Mouse (Mus musculus) retina, adult 2 months (tissue): ENCODE measurements around the gene Gbf1.

ENCODE experiments used
- DNase-seq: peaks from one replicate; pipeline ENCODE4 v3.0.0-alpha.2; 2012; ENCODE audit warnings: low read depth, low spot score

The Gbf1 gene

DNA sequence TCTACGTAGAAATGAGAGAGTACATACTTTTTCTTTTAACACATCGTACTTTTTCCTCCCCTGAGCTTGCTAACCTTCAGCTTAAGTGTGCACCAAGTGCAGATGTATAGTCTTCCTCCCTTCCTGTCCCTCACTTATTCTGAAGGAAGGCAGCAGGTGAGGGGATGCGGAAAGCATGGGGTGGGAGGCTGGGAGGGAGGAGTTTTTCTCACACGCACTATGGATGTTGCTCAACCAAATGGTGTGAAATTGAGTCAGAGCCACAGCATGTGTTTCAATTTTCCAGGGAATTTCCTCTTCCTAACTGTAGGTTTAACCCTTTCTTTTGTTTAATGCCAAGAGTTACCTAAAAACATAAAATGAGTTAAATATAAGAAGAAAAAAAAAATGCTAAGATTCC, 70.8 kb downstream of the Gbf1 start:
- DNase-seq: no peak

DNA sequence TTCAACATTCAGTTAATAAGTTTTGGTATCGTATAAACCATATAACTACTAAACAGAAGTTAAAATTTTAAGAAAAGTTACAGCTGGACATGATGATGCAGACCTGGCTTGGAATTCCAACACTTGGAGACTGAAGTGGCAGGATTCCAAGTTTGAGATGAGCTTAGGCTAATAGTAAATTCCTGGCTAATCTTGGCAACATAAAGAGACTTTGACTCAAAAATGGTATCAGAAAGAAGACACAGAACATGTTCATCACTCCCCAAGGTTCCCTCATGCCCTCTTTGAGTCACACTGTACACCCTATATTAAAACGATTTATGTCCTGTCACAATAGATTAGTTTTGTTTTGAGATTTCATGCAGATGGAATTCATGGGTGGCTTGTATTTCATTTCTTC, 72.6 kb downstream of the Gbf1 start:
- DNase-seq: no peak

DNA sequence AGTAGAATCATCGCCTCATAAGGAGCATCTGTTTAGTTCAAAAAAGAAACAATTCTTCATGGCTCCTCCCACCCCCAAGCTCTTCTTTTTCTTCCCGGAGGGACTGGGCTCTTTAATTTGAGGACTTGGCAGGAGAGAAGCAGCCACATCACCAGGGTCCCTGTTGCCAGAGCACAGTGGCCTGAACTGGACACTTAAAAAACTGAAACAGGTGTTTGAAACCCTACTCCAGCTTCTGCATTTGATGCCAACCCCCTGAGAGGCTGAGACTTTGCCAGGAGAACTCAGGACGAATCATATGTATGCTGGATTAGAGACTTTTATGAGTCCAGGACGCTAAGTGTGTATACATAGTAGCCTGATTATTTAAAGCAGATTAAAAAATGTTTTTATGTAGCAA, 73.2 kb downstream of the Gbf1 start:
- DNase-seq: no peak

DNA sequence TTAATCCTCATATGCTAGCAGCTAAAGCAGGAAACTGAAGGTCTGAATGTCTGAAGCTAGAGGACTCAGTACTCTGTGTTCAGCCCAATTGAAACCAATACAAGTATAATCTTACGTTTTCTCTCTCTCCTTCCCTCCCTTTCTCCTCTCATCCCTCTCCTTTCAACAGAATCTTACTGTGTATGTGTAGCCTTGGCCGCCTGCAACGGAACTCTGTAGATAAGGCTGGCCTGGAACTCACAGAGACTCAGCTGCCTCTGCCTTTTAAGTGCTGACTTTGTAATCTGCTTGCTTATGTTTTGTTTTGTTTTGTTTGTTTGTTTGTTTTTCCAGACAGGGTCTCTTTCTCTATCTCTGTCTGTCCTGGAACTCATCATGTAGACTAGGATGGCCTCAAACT, 74.0 kb downstream of the Gbf1 start:
- DNase-seq: no peak

DNA sequence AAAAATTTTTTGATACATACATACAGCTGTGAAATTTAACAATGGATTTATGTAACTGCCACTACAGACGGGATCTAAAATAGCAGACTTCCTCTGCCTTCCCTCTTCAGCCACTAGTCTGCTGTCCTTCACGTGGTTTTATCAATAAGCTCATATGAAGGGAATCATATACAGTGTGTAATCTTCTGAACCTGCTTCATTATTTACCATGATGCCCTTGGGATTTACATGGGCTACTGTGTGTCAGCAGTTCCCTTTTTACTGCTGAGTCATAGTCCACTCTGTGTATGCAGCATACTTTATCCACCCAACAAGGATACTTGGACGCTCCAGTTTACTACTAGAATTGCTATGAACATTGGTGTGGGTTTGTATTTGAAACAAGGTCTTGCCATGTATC, 75.0 kb downstream of the Gbf1 start:
- no peak for DNase-seq

DNA sequence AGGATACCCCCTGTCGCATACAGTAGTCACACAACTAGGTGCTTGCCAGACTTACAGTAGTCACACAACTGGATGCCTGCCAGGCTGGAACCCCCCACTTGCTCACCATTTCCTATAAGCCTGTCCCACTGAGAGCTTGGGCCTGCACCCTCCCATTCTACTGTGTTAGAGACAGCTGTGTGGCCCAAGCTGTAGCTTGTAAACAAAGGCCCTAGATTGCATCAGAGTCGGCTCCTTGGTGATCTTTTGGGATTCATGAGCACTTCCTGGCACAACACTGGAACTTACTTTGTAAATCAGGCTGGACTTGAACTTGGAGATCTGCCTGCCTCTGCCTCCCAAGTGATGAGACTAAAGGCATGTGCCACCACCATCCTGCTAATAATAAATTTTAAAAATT, 82.1 kb downstream of the Gbf1 start:
- DNase-seq: no peak

DNA sequence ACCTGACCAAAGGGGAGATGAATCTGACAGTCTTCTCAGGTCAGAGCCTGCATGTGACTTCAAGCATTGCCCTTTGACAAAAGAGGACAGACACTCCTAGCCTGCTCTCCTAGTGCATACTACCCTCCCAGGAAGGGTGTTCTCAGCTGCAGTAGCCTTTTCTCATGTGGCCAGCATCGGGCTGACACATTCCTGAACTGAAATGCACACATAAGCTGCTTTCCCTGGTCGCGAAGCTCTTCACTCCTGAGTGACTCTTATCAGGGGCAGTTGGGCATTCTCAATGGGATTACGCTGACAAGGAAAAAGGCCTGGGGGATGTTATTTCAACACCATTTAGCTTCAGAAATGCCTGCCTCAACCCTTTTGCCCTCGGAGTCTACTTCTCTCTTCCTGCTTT, 84.3 kb downstream of the Gbf1 start:
- no peak for DNase-seq

DNA sequence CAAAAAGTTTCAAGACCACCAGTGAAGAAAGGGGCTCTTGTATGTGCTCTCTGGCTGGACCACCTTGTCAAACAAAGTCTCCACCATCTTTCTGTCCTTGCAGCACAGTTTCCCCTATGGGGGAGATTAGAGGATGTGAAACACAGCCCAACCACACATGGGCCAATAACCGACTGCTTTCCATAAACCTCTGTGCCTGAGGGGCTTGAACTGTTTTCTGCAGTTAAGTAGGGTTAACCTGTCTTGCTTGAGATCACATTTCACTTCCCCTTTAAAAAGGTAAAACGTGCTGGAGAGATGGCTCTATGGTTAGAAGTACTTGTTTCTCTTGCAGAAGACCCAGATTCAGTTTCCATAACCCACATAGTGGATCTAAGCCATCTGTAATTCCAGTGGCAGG, 87.9 kb downstream of the Gbf1 start:
- DNase-seq: no peak

DNA sequence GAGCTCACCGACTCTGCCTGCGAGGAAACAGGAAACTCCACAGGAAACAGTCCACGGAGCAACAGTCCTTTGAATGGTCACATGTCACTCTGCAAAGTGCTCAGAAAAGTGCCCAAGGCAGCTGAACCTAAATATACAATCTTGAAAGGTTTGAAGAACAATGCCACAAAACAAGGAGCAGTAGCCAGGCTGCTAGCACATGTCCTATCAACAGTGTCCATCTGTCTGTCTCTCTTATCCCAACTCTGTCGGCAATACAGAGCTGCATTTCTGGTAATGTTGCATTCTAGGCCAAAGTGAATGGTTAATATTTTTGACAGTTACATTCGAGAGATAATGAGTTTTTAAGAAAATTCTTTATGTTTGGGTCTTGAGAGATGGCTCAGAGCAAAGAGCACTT, 90.1 kb downstream of the Gbf1 start:
- DNase-seq: no peak

DNA sequence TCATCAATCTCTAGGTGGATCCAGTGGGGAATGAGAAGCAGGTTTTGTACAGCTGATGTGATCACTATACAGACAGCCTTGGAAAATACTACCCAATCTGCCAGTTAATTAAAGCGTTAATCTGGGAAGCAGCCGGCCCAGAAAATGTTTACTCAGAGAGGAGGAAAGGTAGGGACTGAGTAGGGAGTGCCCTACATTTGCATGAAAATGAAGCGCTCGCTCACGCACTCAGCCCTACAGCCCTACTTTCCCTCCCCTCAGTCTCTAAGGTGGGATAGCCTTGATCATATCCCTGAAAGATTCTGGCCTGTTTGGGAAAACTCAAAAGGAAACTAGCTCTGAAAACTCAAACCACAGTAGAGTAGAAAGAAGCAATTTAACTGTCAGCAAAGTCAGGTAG, 92.3 kb downstream of the Gbf1 start:
- DNase-seq: no peak

DNA sequence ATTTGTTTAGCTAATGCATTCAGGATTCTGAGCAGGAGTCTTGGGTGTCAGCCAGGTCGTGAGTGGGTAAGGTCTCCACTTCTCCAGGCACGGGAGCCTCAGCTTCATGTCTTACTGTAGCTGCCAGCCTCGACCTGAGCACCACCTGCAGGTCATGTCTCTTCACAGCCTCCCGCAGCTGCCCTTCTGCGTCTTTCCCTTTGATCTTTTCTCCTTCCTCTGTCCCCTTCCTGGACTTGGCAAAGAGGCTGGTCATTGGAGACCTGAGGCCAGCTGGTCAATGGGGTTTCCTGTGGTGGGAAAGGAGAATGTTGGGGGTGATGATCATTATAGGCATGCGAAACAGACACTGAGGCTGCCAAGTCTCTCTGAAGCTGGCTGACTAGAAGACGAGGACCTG, 96.7 kb downstream of the Gbf1 start:
- DNase-seq: no peak

DNA sequence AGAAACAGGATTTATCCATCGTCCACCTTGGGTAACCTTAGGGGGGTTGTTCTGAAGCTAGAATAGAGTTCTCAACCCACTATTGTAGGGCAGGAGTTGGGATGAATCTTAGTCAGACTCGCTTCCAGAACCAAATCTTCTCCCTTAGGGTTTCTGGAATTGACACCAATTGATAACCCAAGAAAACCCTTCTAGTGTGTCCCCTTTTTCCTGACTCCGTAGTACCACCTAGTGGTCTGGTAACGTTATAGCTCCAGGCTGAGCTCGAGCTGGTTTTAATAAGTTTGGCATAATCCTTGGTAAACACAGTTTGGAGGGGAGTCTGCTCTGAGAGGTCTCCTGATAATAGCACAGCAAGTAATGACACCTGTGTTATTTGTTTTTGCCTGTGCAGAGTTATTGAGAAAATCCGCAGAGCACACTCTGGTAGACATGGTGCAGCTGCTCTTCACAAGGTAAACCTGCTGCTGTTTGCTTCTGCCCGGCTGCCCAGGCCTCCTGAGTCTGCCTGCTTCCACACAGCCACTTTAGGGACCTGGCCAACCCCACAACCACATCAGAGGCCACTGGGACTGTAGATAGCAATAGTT, 101.9 kb downstream of the Gbf1 start:
- peak; percentile 29 for DNase-seq

DNA sequence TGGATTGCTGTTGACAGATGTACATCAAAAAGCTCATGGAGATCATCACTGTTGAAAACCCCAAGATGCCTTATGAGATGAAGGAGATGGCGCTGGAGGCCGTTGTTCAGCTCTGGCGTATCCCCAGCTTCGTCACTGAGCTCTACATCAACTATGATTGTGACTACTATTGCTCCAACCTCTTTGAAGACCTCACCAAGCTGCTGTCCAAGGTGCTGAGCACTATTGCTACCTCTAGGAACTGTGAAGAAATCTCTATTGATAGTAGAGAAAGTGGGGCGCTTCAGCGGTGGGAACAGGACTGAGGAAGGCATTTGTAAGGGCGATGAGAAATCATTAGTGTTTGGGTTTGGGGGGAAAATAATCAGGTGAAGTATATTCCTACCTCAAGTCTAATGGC, 112.5 kb downstream of the Gbf1 start:
- no peak for DNase-seq

DNA sequence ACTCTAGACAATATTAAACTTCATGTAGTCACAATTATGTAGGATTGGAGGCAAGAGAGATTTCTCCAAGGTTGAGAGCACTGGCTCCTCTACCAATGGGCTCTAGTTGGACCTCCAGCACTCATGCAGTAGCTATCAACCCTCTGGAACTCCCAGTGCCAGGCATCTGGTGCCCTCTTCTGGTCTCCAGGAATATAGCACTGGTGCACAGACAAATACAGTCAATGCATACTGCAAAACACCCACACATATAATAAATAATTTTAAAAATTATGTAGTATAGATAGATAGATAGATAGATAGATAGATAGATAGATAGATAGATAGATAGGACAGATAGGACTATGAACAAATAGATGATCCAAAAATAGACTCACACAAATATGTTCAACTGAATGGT, 123.0 kb downstream of the Gbf1 start:
- peak; percentile 4 for DNase-seq

DNA sequence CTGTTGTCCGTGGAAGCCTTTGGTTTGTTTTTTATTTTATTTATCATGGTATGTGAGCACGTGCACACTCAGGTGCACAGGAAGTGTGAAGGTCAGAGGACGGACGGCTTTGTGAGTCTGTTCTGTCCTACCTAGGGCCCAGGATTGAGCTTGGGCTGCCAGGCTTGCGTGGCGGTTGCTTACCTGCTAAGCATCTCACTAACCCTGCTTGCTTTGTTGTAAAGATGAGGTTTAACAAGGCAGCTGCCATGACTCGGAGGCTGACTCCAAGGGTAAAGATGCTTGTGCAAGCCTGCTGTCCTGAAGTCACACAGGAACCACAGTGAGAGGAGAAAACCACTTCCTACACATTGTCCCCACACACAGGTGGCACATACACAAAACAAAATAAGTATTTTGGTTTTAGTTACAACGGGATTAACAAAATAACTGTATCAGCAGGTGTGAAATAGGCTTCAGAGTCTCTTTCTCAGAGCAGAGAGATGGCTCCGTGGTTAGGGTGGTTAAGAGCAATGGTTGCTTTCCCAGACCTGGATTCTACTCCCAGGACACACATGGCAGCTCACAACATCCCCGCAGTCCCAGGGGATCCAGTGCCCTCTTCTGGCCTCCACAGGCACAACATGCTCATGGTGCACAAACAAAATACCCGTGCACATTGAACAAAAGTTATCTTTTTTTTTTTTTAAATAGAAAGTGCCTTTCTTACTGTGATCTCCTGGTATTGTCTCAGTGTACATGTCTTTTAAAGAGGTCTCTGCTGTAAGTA, 130.0 kb downstream of the Gbf1 start:
- DNase-seq: no peak

DNA sequence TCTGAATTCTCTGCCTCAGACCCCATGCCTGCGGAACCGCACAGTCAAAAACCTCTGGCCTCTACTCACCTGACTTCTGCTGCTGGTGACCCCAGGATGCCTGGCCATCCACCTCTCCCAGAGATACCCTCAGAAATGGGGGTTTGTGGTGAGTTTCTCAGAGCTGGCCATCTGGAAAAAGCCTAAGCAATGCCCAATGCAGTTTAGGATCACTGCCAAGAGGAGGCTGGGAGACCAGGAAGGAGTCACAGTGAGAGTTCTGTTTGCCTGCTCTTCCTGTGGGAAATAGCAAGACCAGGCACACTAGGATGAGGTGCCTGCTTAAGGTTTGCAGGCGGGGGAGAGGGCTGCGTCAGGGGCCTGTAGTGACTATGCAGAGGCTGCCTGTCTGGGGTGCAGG, 132.4 kb downstream of the Gbf1 start:
- DNase-seq: no peak

DNA sequence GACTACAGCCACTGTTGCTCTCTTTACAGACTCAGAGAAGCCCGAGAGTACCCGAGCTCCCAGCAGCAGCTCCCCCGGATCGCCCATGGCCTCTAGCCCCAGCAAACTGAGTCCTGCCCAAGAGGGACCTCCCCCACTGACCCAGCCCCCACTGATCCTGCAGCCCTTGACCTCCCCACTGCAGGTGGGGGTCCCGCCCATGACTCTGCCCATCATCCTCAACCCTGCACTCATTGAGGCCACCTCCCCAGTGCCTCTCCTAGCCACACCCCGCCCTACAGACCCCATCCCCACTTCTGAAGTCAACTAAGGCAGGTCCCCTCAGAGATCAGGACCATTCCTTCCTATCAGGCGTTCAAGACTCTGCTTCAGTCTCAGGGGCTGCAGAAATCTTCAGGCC, 133.3 kb downstream of the Gbf1 start:
- no peak for DNase-seq

DNA sequence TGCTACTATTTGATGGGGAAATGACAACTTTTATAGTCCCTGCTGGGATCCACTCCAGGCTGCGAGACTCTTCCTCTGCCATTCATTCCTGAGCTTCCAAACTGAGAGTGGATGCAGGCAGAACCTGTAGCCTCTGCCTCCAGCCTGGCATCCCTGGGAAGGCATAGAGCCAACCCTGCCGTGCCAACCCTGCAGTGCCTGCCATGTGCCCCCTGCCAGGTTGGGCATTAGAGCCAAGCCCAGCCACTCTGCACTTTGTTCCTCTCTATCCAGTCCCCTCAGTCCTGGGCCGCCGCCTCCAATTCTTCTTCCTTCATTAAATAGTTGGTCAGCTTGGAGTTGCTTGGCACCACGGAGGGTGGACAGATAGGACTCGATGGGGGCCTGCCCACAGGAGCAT, 133.7 kb downstream of the Gbf1 start:
- DNase-seq: no peak

DNA sequence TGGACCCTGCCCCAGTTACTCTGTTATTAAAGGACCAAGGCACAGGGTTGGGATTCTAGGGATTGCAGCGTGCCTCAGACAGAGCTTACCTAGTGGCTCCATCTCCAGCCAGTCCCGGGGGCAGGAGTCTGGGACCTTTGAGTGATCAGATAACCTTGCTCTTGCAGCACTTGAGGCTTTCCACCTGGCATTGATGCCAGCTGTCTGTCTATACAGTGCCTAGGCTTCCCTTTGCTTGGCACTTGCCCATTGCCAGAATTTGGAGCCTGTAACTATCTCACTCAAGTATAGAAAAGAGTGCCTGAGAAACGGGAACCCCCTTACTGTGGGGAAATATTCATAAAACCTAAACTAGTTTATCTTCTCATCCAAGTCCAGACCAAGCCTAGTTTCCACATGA, 134.6 kb downstream of the Gbf1 start:
- DNase-seq: no peak

DNA sequence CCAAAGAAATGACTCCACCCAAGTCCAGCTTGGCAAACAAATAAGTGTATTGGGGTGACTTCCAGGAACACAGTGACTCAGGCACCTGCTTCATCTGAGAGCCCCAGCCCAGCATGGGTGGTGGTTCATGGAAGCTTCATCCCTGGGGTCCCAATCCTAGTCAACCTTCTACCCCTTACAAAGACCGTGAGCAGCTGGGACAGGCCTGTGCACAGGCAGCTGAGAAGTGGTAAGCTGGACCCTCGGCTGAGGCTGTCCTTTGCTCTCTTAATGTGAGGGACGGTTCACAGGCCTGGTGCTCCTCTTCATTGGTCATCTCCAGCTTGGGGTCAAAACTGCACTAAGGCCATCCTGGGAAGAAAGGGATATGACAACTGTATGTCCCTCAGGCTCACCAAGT, 135.3 kb downstream of the Gbf1 start:
- no peak for DNase-seq

DNA sequence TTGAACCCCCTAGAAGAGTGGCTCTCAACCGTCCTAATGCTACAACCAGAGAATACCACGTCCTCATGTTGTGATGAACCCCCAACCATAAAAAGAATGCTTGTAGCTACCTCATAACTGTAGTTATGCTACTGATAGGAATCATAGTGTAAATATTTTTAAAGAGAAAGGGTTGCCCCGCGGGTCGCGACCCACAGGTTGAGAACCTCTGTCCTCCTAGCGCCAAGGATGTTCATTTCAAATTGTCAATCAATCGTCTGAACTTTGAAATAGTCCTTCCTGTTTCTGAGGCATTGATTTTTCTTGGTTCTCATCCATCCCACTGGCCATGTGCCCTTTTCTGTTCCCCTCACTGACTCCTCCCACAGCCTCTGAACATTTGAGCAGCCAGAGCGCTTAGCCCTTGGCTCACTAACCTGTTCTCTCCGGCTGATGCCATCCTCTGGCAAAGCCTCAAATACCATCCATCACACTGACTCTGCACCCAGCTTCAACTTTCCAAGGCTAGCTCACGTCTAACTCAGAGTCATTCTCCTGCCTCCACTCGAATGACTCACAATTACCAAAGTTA, 138.3 kb downstream of the Gbf1 start:
- DNase-seq: no peak

DNA sequence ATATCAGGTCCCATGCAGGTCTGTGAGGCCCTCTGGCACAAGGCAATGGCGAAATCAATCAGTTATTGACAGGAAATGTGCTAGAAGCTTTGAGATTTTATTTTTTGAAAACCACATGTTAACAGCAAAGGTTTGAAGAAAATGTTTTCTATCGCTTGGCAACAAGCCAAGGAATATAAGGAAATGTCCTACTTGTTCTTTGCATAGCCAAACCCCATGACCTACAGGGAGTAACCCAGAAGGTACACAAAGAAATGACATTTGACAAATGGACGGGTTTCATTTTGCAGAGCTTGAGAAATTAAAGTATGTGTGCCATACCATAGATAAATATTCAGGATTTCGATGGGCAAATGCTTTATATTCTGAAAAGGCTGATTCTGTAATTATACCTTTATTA, 144.6 kb downstream of the Gbf1 start:
- no peak for DNase-seq

DNA sequence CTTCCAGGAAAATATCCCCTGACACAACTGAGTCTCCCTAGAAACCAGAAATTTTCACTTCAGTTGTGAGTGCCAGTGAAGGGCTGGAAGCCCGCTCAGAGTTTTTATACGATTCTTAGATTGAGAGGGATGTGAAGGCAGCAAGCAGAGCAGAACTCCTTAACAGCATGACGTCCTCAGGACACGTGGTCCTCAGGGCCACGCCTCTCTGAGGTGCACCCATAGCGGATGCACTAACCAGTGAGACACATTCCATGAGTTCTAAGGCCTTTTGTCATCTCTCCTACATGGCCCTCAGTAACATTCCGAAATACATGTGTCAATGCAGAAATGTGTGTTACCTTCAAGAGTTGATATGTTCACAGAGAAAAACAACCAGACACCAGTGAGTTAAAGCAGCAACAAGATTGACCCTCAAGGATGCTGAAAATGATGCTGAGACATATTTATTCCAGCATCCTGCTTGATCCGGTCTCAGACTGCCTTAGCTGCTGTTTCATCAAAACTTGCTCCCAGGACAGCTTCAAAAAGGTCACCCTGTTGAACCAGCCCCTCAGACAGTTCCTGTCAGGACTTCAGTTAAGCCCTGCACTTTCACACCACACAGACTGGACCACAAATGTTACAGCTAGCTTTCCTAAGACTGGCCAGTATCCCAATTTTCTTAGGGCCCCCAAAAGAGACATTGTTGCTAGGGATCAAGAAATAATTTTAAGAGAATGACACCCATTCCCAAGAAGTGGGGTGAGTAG, 148.2 kb downstream of the Gbf1 start:
- no peak for DNase-seq
